Mouse (Mus musculus): ENCODE results near the gene Kcnh7.

- no peak for TF ChIP-seq EP300 (optimal IDR thresholded peaks at IDR 0.05)
- no peak for TF ChIP-seq CTCF (IDR thresholded peaks at IDR 0.05; ENCODE audit: low read depth)
Observed at GRCm38 (mm10) chr2:62730671-62731070, 453.4 kb downstream of the Kcnh7 start.

Measured in stomach, postnatal 0 days (tissue).